Mouse (Mus musculus) thymus, adult 18-20 months (tissue): Measurements from ENCODE around the gene Zfp715.
"Not testable (repeated sequence)": the region's sequence is repeated elsewhere in the genome, so short reads cannot be mapped to it uniquely, and the experiment has no call there.

Source experiments
- DNase-seq, 2 experiments: peaks; one replicate each; pipeline ENCODE4 v3.0.0; 2022; ENCODE audit warnings: mixed read lengths in 2 of 2

Gene Zfp715

DNA sequence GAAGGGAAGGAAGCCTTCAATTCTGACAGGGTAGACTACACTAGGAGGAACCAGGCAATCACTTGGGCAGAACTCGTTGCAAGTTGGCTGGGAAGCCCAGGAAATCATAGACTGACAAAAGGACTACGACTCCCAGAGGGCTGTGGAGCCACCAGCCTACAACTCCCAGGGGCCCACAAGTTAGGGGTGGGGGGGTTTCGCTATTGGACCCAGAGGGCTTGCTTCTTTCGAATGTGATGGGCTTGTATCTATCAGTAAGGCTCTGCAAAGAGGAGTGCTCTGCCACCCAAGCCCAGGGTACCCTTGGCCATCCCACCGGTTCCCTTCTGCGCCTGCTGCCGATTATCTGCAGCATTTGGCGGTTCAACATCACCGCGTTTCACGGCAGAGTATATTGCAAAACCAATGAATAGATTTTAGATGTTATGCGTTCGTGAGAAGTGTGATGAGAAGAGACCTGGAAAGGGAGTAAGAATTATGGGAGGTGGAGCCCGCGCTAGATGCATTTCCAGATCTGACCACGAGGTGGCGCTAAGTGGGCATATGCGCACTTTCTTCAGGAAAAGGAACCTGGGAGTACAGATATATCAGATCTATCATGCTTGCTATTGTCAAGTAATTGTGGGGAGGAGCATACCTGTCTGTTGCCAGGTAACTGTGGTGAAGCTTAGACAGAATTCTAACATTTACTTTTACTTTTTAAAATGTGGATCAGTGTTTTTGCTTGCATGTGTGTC is 30.1 kb downstream of the Zfp715 start:
- DNase-seq: peak; percentile 13 to 14

DNA sequence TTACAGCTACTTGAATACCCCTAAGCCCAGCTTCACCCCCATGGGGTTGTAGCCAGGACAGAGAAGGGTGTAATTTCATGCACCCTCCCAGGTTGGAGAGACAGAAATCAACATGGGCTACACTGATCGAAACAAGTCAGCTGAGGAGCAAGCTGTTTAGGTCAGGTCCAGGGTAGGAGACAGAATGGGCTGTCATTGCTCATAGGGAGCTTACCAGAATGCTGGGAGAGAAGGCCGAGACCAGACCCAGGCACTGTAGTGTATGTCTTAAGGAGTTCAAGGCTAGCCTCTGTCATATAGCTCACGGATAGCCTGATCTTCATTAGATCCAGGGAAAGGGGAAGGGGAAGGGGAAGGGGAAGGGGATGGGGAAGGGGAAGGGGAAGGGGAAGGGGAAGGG is 30.6 kb downstream of the Zfp715 start:
- DNase-seq: no peak

DNA sequence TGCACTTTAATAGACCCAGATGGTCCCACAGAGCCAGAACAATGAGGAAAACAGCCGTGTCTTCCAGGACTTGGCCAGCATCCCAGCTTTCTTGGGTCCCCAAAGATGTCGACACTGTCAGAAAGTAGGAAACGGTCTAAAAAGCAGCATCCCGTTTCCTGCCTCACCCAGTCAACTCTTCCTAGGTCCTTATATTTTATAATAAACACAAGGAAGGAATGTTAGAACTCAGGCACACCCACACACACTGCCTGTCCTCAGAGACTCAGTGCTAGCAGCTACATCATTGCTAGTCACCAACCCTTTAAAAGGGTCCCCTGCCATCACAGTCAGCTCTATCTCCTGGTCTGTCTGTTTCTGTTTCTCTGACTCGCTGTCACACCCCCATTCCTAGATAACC is 35.7 kb downstream of the Zfp715 start:
- no peak for DNase-seq

DNA sequence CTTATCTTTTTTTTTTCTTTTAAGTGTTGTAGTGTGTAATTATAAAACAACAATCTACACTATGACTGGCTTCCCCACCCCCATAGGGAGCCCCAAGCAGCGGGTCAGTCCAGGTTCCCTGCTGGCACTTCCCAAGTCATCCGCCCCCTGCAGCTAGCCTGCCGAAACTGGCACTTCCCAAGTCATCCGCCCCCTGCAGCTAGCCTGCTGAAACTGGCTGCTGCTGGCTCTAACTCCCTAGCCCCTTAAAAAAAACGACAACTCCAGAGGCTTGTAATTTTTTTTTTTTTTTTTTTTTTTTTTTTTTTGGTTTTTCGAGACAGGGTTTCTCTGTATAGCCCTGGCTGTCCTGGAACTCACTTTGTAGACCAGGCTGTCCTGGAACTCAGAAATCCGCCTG is 36.9 kb downstream of the Zfp715 start:
- DNase-seq: not testable (repeated sequence)

DNA sequence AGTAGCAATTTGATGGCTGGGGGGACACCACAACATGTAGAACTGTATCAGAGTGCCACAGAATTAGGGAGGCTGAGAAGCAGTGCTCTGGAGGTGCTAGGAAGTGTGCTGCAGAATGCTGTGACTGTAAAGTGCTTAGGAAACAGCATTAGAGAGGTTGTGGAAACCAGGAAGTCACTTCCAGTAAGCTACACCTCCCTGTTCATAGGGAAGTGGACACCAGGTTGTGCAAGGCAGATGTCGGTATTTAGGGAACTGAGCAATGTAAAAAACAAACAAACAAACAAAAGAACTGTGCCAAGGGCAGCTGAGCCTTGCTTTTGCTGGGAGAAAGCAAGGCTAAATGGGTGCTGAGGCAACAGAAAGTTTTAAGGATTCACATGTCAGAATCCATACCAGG is 39.6 kb downstream of the Zfp715 start:
- no peak for DNase-seq

DNA sequence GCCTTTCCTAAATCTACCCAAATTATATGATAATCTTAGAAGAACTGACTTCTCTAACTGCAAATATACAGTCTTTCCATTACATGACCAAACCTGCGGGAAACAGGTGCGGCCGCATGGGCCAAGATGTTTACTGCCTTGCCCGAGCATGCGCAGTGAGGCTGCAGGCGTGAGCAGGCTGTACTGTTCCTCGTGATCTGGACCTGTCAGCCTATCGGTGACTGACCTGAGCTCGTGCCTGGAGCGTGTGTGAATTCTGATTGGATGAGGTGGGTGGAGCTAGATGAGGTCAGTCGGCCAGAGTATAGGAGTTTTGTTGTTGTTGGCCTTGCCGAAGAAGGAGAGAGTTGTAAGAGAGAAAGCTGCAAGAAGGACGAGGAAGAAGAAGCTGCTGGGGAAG is 45.7 kb downstream of the Zfp715 start:
- not testable (repeated sequence) for DNase-seq

DNA sequence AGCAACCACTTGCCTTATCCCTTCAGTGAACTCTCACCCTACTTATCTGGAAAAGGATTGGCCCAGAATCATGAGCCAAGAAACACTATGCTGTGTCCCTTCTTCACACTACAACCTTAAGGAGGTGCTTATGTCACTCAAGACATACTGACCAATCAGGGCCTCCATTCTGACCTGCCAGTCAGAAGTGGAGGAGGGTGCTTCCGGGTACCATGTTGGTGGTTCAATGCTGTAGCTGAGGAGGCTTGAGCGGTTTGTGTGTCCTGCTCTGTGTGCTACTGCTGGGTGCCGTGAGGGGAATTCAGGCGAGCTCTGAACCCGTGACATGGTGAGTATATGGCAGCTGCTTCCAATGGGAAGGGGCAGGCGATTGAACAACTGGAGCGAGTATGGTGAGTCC is 59.6 kb downstream of the Zfp715 start:
- no peak for DNase-seq

DNA sequence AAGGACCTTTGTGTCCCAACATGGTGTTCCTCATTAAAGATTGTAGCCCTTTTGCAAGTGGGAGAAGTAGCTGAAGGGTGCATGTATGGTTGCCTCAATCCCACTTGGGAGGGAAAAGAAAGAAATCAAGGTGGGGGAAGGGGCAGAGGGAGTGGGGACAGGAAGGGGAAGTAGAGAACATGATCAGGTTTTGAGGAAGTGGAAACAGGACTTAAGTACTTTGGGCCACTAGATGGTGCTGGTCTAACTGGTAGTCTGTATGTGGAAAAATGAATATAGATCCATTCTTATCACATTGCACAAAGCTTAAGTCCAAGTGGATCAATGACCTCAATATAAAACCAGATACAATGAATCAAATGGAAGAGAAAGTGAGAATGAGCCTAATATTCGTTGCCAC is 62.4 kb downstream of the Zfp715 start:
- not testable (repeated sequence) for DNase-seq
